Mouse (Mus musculus) lung, embryonic 14.5 days (tissue): ENCODE data around the gene Mgll. TPM values are rescaled to one million over a fixed set of nuclear protein-coding genes. Genes with fewer than 3 reads are reported as not detected.

ENCODE experiments used
- ATAC-seq: fragments of 200-750 bp; cut with Nextera tagmentation; 2 replicates; pipeline ENCODE4 v1.8.0; 2017; ENCODE audit warnings: mild to moderate bottlenecking, moderate TSS enrichment, moderate library complexity; ENCODE audit not compliant: insufficient read depth
- DNase-seq: peaks from one replicate; pipeline ENCODE4 v3.0.0-alpha.2; 2015
- H3K27ac ChIP-seq: fragments of 300-500 bp; sonication (generic); 2 replicates; pipeline ENCODE4 v1.5.1; 2014; ENCODE audit warnings: low read depth, mild to moderate bottlenecking, moderate library complexity
- H3K27me3 ChIP-seq: fragments of 300-500 bp; sonication (generic); 2 replicates; pipeline ENCODE4 v1.6.1; 2014; ENCODE audit warnings: low read length, control low read depth; ENCODE audit not compliant: insufficient read depth
- H3K36me3 ChIP-seq: fragments of 300-500 bp; sonication (generic); 2 replicates; pipeline ENCODE4 v1.6.1; 2014; ENCODE audit warnings: control low read depth; ENCODE audit not compliant: insufficient read depth
- H3K4me1 ChIP-seq: fragments of 300-500 bp; sonication (generic); 2 replicates; pipeline ENCODE4 v1.6.1; 2014; ENCODE audit warnings: antibody characterized with exemption, control low read depth; ENCODE audit not compliant: insufficient read depth
- H3K4me2 ChIP-seq: fragments of 300-500 bp; sonication (generic); 2 replicates; pipeline ENCODE4 v1.6.1; 2014; ENCODE audit warnings: mild to moderate bottlenecking
- H3K4me3 ChIP-seq: fragments of 300-500 bp; sonication (generic); 2 replicates; pipeline ENCODE4 v1.5.1; 2014; ENCODE audit warnings: low read depth, low read length
- H3K9ac ChIP-seq: fragments of 300-500 bp; sonication (generic); 2 replicates; pipeline ENCODE4 v1.6.1; 2014
- H3K9me3 ChIP-seq: fragments of 300-500 bp; sonication (generic); 2 replicates; pipeline ENCODE4 v1.6.1; 2016; ENCODE audit warnings: low read depth, low read length, control low read depth
- CTCF ChIP-seq: IDR thresholded peaks from 2 replicates; pipeline ENCODE4 v1.5.1; 2016; ENCODE audit warnings: antibody characterized with exemption, low read depth
- WGBS: fragments of 180-500 bp; shearing (Covaris S2); extraction: QIAGEN DNeasy Blood & Tissue Kit; methylation state at CpG from one replicate; pipeline ENCODE4 v1.1.7; 2014; 5-methylcytosine and 5-hydroxymethylcytosine counted together
- polyA plus RNA-seq: library from polyadenylated mRNA; unstranded; fragments of >200 nt; fragmentation: Nextera tagmentation; extraction: Ambion mirVana; gene quantifications from 2 replicates; pipeline ENCODE4 v1.2.1, GENCODE M21; 2014

The Mgll gene
- polyA plus RNA-seq, 1 experiment from 2014 or later: 71.5 TPM

GRCm38 (mm10) chr6:88870594-88870993 lies 146.4 kb downstream of the Mgll start:
- TF ChIP-seq CTCF: no peak
- Histone ChIP-seq H3K4me1 (no peaks in the 10 kb centered on the region; the same call in 1 of the 2 replicates), H3K36me3 (no peaks in the 10 kb centered on the region), H3K4me2 (no peak overlapping the region), H3K9ac (no peak overlapping the region), H3K9me3 (no peaks in the 10 kb centered on the region), H3K27me3 (peaks cover 10% of the 10 kb centered on the region; the same call in 1 of the 2 replicates), H3K27ac (no peak overlapping the region), H3K4me3 (no peak overlapping the region)
- peak; percentile 46 for DNase-seq
- no peak for ATAC-seq
- 57% methylated on average over 4 of the region's 4 CpGs for WGBS

- Histone ChIP-seq H3K4me2 (no peak overlapping the region), H3K36me3 (no peaks in the 10 kb centered on the region), H3K4me1 (no peaks in the 10 kb centered on the region; the same call in 1 of the 2 replicates), H3K9ac (no peak overlapping the region), H3K27me3 (peaks cover 10% of the 10 kb centered on the region; the same call in 1 of the 2 replicates), H3K9me3 (no peaks in the 10 kb centered on the region), H3K4me3 (no peak overlapping the region), H3K27ac (no peak overlapping the region)
- WGBS: 22% methylated on average over 8 of the region's 8 CpGs
- TF ChIP-seq CTCF: no peak
- ATAC-seq: no peak
- DNase-seq: peak; percentile 75
Observed at GRCm38 (mm10) chr6:88871546-88871945, 147.3 kb downstream of the Mgll start.

GRCm38 (mm10) chr6:88872811-88873210 lies 148.6 kb downstream of the Mgll start:
- no peak overlapping the region for H3K4me3 ChIP-seq
- H3K4me1 ChIP-seq: no peaks in the 10 kb centered on the region; the same call in 1 of the 2 replicates
- ATAC-seq: no peak
- no peak overlapping the region for H3K9ac ChIP-seq
- 36% methylated on average over 7 of the region's 7 CpGs for WGBS
- H3K9me3 ChIP-seq: no peaks in the 10 kb centered on the region
- no peak for TF ChIP-seq CTCF
- peak overlapping the region; percentile 99; the same call in 1 of the 2 replicates for H3K4me2 ChIP-seq
- H3K27me3 ChIP-seq: peaks cover 10% of the 10 kb centered on the region; the same call in 1 of the 2 replicates
- H3K27ac ChIP-seq: no peak overlapping the region
- H3K36me3 ChIP-seq: no peaks in the 10 kb centered on the region
- no peak for DNase-seq

GRCm38 (mm10) chr6:88873965-88874867 lies 150.0 kb downstream of the Mgll start:
- Histone ChIP-seq H3K4me1 (no peaks in the 10 kb centered on the region; the same call in 1 of the 2 replicates), H3K9ac (peak overlapping the region; percentile 73), H3K27ac (no peak overlapping the region), H3K4me2 (peak overlapping the region; percentile 99), H3K27me3 (peaks cover 10% of the 10 kb centered on the region; the same call in 1 of the 2 replicates), H3K9me3 (no peaks in the 10 kb centered on the region), H3K36me3 (no peaks in the 10 kb centered on the region), H3K4me3 (peak overlapping the region; percentile 76)
- no peak for TF ChIP-seq CTCF
- ATAC-seq (peak; percentile 20), DNase-seq (peak; percentile 34)
- 2% methylated on average over 63 of the region's 74 CpGs for WGBS

- Histone ChIP-seq H3K9me3 (no peaks in the 10 kb centered on the region), H3K9ac (peak within 1 kb of the TSS; percentile 73), H3K36me3 (no peaks in the 10 kb centered on the region), H3K27ac (no peak within 1 kb of the TSS), H3K27me3 (peaks cover 10% of the 10 kb centered on the region; the same call in 1 of the 2 replicates), H3K4me1 (no peaks in the 10 kb centered on the region; the same call in 1 of the 2 replicates), H3K4me2 (peak within 1 kb of the TSS; percentile 99), H3K4me3 (peak within 1 kb of the TSS; percentile 76)
- ATAC-seq: peak; percentile 68
- DNase-seq: peak; percentile 91
- TF ChIP-seq CTCF: no peak
- 6% methylated on average over 63 of the region's 63 CpGs for WGBS
Observed at GRCm38 (mm10) chr6:88874868-88875508, 150.8 kb downstream of the Mgll start, which contains the start of gene Podxl2. Podxl2 (minus strand) TSS chr6:88875044.

Other genes starting within 250 kb of the Mgll start
- gene Sec61a1, start 205.5 kb upstream of the Mgll start, polyA plus RNA-seq: 241 and 249 TPM in 2 replicates
- gene Kbtbd12, start 86.5 kb upstream of the Mgll start, polyA plus RNA-seq: 0.19 TPM in 1 of 2 replicates, not detected in the other
- gene Abtb1, start 117.6 kb downstream of the Mgll start, polyA plus RNA-seq: 29.5 and 34.7 TPM in 2 replicates
- gene Podxl2, start 150.6 kb downstream of the Mgll start, polyA plus RNA-seq: 52.0 and 56.7 TPM in 2 replicates
- gene Mcm2, start 174.4 kb downstream of the Mgll start, polyA plus RNA-seq: 153 and 164 TPM in 2 replicates
- gene Tpra1, start 177.8 kb downstream of the Mgll start, polyA plus RNA-seq: 49.4 and 53.6 TPM in 2 replicates